ENCODE assay signal across 8 mouse cellular contexts in genomic region chr11:69340161-69341131, GRCm38 (mm10). TPM values are rescaled to one million over a fixed set of nuclear protein-coding genes. Genes with fewer than 3 reads are reported as not detected.
DNase-seq lines count a peak whose midpoint lies in the region; ATAC-seq and TF ChIP-seq lines count a peak whose summit lies in the region.

Gene Rnf227 (plus strand): TSS chr11:69340461.

- CTCF ChIA-PET in Patski (lab: Charles Lee), result no interaction called here

- H3K27ac ChIP-seq in hindbrain, embryonic 14.5 days, result peak within 1 kb of the TSS; percentile 95

- in situ Hi-C loops in Patski (cut with MboI; ENCODE audit: low pct_unique_long_range_greater_than_20kb), result no loop called here

- WGBS in hindbrain, embryonic 14.5 days, result 2% methylated on average over 88 of the region's 99 CpGs

- POLR2A ChIA-PET in Patski (lab: Charles Lee), result interaction anchor here (1.1 to 1.3 kb wide), 4 partner anchors 11 to 28 kb away, joined by 3 to 4 read pairs (median 4); partner anchors contain the start of gene Kcnab3

- H3K4me3 ChIP-seq in hindbrain, embryonic 14.5 days (replicated peaks; ENCODE audit: low read length), result peak within 1 kb of the TSS; percentile 73

- TF ChIP-seq CTCF in Patski (IDR thresholded peaks at IDR 0.05), result no peak

- H3K4me1 ChIP-seq in hindbrain, embryonic 14.5 days (replicated peaks; ENCODE audit: control insufficient read depth, insufficient read depth, low read length), result peaks cover 23% of the 10 kb centered on the region

- H3K9ac ChIP-seq in hindbrain, embryonic 14.5 days, result peak within 1 kb of the TSS; percentile 84

- H3K27me3 ChIP-seq in Patski, result no peaks in the 10 kb centered on the region
- H3K27me3 ChIP-seq in hindbrain, embryonic 14.5 days (ENCODE audit: control insufficient read depth, insufficient read depth, low read length), result no peaks in the 10 kb centered on the region

- ATAC-seq in Patski, result peak; percentile 26
- peak; percentile 90 for ATAC-seq in hindbrain, embryonic 14.5 days (ENCODE audit: low FRiP score)

- DNase-seq in Patski (ENCODE audit: low read depth, low spot score), result no peak
- DNase-seq in cerebellum, postnatal 4 days (ENCODE audit: low spot score in 2 of 2), result peak; percentile 50 to 78
- DNase-seq in frontal cortex, postnatal 36 days (ENCODE audit: low spot score in 2 of 2), result peak; percentile 83 to 87
- DNase-seq in hindbrain, embryonic 14.5 days (ENCODE audit: low spot score), result peak; percentile 90
- DNase-seq in layer of hippocampus, postnatal 36 days, result peak; percentile 82 to 85
- peak; percentile 64 for DNase-seq in lung, postnatal 14 days
- peak; percentile 71 for DNase-seq in ovary, postnatal 36 days (ENCODE audit: low spot score)
- DNase-seq in thymus, postnatal 10 days (ENCODE audit: low spot score in 2 of 2), result peak; percentile 51 to 68

- H3K36me3 ChIP-seq in hindbrain, embryonic 14.5 days (replicated peaks; ENCODE audit: control insufficient read depth, insufficient read depth), result peaks cover 35% of the 10 kb centered on the region

- H3K9me3 ChIP-seq in hindbrain, embryonic 14.5 days (ENCODE audit: control insufficient read depth, low read length), result no peaks in the 10 kb centered on the region

- peak within 1 kb of the TSS; percentile 99 for H3K4me2 ChIP-seq in hindbrain, embryonic 14.5 days (replicated peaks)

RNA-seq across cellular contexts. Expression of gene Rnf227, which starts in this region (rescaled TPM):
- 7.4 TPM for polyA plus RNA-seq in Patski (2021)
- 224 and 231 TPM in 2 replicates for polyA plus RNA-seq in hindbrain, embryonic 14.5 days (2014; fragmentation: Nextera tagmentation; extraction: Ambion mirVana)
- total RNA-seq in layer of hippocampus, postnatal 36 days (2021), result 100 to 1,000 TPM; 111 to 119 TPM

Comparison
In these comparisons a context has a peak if more than half of its experiments do, and no peak if none do; other contexts are left out.
1. RNA of gene Rnf227 (polyA plus RNA-seq): 224 to 231 TPM in hindbrain, embryonic 14.5 days; 7.4 TPM in Patski (single experiment); every median in the first group is over 10 times any median in the second.